Mouse (Mus musculus): ENCODE measurements around the gene Agbl1. TPM values are rescaled to one million over a fixed set of nuclear protein-coding genes. Genes with fewer than 3 reads are reported as not detected.
"Not testable (repeated sequence)": the region's sequence is repeated elsewhere in the genome, so short reads cannot be mapped to it uniquely, and the experiment has no call there.

Agbl1 gene
- polyA plus RNA-seq, 1 experiment: 0.63 TPM

DNA sequence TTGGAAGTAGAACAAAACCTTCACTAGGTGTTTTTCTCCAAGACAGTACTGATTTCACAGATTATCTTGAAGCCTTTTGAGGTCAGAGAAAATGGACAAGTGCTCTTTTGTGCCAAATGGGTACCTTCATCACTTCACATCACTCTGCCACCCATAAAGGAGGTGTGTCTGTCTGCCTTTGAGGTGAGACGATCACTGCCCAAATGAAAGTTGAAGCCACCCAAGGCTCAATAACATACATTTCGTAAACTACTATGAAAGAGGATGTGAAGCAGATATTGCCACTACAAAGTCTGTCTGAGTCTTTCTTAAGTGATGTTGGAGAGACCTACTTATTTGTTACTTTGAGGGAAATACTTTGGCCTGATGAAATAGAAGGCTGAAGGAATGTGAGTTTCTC, 4.6 kb downstream of the Agbl1 start:
- Histone ChIP-seq H3K27me3 (ENCODE audit: control insufficient read depth, insufficient read depth, low read length) (no peaks in the 10 kb centered on the region), H3K36me3 (ENCODE audit: control insufficient read depth, insufficient read depth, low read length) (no peaks in the 10 kb centered on the region), H3K4me1 (ENCODE audit: control insufficient read depth, insufficient read depth, low read length) (no peaks in the 10 kb centered on the region), H3K27ac (ENCODE audit: control insufficient read depth, insufficient read depth, low read depth, low read length) (no peak overlapping the region), H3K4me3 (ENCODE audit: control insufficient read depth, low read depth, low read length) (no peak overlapping the region)
- TF ChIP-seq CTCF (IDR thresholded peaks at IDR 0.05; ENCODE audit: control insufficient read depth, insufficient read depth, insufficient replicate concordance, low read depth, low read length) (no peak), POLR2A (IDR thresholded peaks at IDR 0.05; ENCODE audit: control insufficient read depth, low read depth, low read length) (no peak)

- Histone ChIP-seq H3K4me3 (ENCODE audit: control insufficient read depth, low read depth, low read length) (no peak overlapping the region), H3K36me3 (ENCODE audit: control insufficient read depth, insufficient read depth, low read length) (no peaks in the 10 kb centered on the region), H3K4me1 (ENCODE audit: control insufficient read depth, insufficient read depth, low read length) (no peaks in the 10 kb centered on the region), H3K27ac (ENCODE audit: control insufficient read depth, insufficient read depth, low read depth, low read length) (no peak overlapping the region), H3K27me3 (ENCODE audit: control insufficient read depth, insufficient read depth, low read length) (no peaks in the 10 kb centered on the region)
- TF ChIP-seq POLR2A (IDR thresholded peaks at IDR 0.05; ENCODE audit: control insufficient read depth, low read depth, low read length) (no peak), CTCF (IDR thresholded peaks at IDR 0.05; ENCODE audit: control insufficient read depth, insufficient read depth, insufficient replicate concordance, low read depth, low read length) (no peak)
These were observed 7.8 kb downstream of the Agbl1 start for GRCm38 (mm10) chr7:76237497-76237896.

DNA sequence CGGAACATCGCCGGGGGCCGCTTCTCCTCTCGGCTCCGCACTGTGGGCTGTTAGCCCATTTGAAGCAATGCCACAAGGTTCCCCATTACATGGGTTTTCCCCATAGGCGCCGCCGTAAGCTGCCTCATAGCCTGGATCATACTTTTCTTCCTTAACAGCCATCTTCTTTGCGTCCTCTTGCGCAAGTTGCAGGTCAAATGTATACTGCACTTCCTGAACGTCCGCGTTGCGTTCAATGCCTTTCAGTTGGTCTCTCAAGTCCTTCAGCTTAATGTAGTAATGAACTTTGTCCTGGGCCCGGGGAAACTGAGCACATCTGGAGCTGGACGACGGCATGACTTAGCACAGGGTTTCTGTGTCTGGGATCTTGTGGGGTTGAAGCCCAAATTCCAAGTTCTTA, 15.2 kb downstream of the Agbl1 start:
- not testable (repeated sequence) for H3K27me3 ChIP-seq (ENCODE audit: control insufficient read depth, insufficient read depth, low read length); H3K4me1 ChIP-seq (ENCODE audit: control insufficient read depth, insufficient read depth, low read length); H3K4me3 ChIP-seq (ENCODE audit: control insufficient read depth, low read depth, low read length); H3K36me3 ChIP-seq (ENCODE audit: control insufficient read depth, insufficient read depth, low read length); H3K27ac ChIP-seq (ENCODE audit: control insufficient read depth, insufficient read depth, low read depth, low read length)

GRCm38 (mm10) chr7:76275061-76275460, 45.4 kb downstream of the Agbl1 start:
- no peak for TF ChIP-seq POLR2A (IDR thresholded peaks at IDR 0.05; ENCODE audit: control insufficient read depth, low read depth, low read length)
- no peak for TF ChIP-seq CTCF (IDR thresholded peaks at IDR 0.05; ENCODE audit: control insufficient read depth, insufficient read depth, insufficient replicate concordance, low read depth, low read length)
- Histone ChIP-seq H3K27ac (ENCODE audit: control insufficient read depth, insufficient read depth, low read depth, low read length) (no peak overlapping the region), H3K4me1 (ENCODE audit: control insufficient read depth, insufficient read depth, low read length) (no peaks in the 10 kb centered on the region), H3K4me3 (ENCODE audit: control insufficient read depth, low read depth, low read length) (no peak overlapping the region), H3K27me3 (ENCODE audit: control insufficient read depth, insufficient read depth, low read length) (no peaks in the 10 kb centered on the region), H3K36me3 (ENCODE audit: control insufficient read depth, insufficient read depth, low read length) (no peaks in the 10 kb centered on the region)

DNA sequence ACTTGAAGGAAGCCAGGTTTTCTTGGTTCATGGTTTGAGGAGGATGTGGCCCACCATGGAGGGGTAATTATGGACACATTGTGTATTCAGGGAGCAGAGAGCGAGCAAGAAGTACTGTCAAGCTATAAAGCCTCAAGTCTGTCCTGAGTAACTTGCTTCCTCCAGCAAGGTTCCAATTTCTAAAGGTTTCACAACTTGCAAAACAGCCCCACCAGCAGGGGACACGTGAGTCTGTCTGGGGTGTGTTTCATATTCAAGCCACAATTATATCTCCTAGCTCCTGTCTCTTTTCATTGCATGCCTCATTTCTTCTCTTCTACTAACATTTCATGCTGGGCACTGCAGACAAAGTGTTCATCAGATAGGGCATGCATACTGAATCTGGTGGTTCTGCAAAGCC, 53.1 kb downstream of the Agbl1 start:
- Histone ChIP-seq H3K4me3 (ENCODE audit: control insufficient read depth, low read depth, low read length) (no peak overlapping the region), H3K4me1 (ENCODE audit: control insufficient read depth, insufficient read depth, low read length) (no peaks in the 10 kb centered on the region), H3K36me3 (ENCODE audit: control insufficient read depth, insufficient read depth, low read length) (no peaks in the 10 kb centered on the region), H3K27me3 (ENCODE audit: control insufficient read depth, insufficient read depth, low read length) (no peaks in the 10 kb centered on the region), H3K27ac (ENCODE audit: control insufficient read depth, insufficient read depth, low read depth, low read length) (no peak overlapping the region)
- no peak for TF ChIP-seq CTCF (IDR thresholded peaks at IDR 0.05; ENCODE audit: control insufficient read depth, insufficient read depth, insufficient replicate concordance, low read depth, low read length)
- TF ChIP-seq POLR2A (IDR thresholded peaks at IDR 0.05; ENCODE audit: control insufficient read depth, low read depth, low read length): no peak

DNA sequence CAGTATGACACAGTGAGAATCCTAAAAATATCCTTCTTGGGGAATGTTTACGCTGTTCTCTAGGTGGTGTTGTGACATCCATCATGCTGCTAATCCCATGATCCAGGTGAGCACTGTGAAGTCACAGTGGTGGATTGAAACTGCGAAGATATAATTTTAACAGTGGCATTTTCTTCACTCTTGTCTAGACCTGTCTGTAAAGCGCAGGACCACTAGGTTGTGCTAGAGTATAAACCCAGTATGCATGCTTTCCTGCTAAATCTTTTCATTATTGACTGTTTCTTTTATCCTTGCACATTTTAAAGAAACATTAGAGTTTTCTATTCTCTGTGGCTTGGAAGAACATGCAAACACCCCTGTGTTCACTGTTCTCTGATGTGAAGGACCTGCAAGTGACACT, 57.8 kb downstream of the Agbl1 start:
- Histone ChIP-seq H3K27me3 (ENCODE audit: control insufficient read depth, insufficient read depth, low read length) (no peaks in the 10 kb centered on the region), H3K4me1 (ENCODE audit: control insufficient read depth, insufficient read depth, low read length) (no peaks in the 10 kb centered on the region), H3K36me3 (ENCODE audit: control insufficient read depth, insufficient read depth, low read length) (no peaks in the 10 kb centered on the region), H3K4me3 (ENCODE audit: control insufficient read depth, low read depth, low read length) (no peak overlapping the region), H3K27ac (ENCODE audit: control insufficient read depth, insufficient read depth, low read depth, low read length) (no peak overlapping the region)
- no peak for TF ChIP-seq CTCF (IDR thresholded peaks at IDR 0.05; ENCODE audit: control insufficient read depth, insufficient read depth, insufficient replicate concordance, low read depth, low read length)
- TF ChIP-seq POLR2A (IDR thresholded peaks at IDR 0.05; ENCODE audit: control insufficient read depth, low read depth, low read length): no peak

- H3K4me1 ChIP-seq (ENCODE audit: control insufficient read depth, insufficient read depth, low read length): no peaks in the 10 kb centered on the region
- no peak overlapping the region for H3K27ac ChIP-seq (ENCODE audit: control insufficient read depth, insufficient read depth, low read depth, low read length)
- TF ChIP-seq POLR2A (IDR thresholded peaks at IDR 0.05; ENCODE audit: control insufficient read depth, low read depth, low read length): no peak
- H3K27me3 ChIP-seq (ENCODE audit: control insufficient read depth, insufficient read depth, low read length): no peaks in the 10 kb centered on the region
- H3K36me3 ChIP-seq (ENCODE audit: control insufficient read depth, insufficient read depth, low read length): no peaks in the 10 kb centered on the region
- H3K4me3 ChIP-seq (ENCODE audit: control insufficient read depth, low read depth, low read length): no peak overlapping the region
These were observed 92.3 kb downstream of the Agbl1 start for GRCm38 (mm10) chr7:76321866-76322553.

GRCm38 (mm10) chr7:76326091-76326490, 96.4 kb downstream of the Agbl1 start:
- TF ChIP-seq POLR2A (IDR thresholded peaks at IDR 0.05; ENCODE audit: control insufficient read depth, low read depth, low read length): no peak
- TF ChIP-seq CTCF (IDR thresholded peaks at IDR 0.05; ENCODE audit: control insufficient read depth, insufficient read depth, insufficient replicate concordance, low read depth, low read length): no peak
- no peak overlapping the region for H3K4me3 ChIP-seq (ENCODE audit: control insufficient read depth, low read depth, low read length)
- no peaks in the 10 kb centered on the region for H3K36me3 ChIP-seq (ENCODE audit: control insufficient read depth, insufficient read depth, low read length)
- H3K27ac ChIP-seq (ENCODE audit: control insufficient read depth, insufficient read depth, low read depth, low read length): no peak overlapping the region
- no peaks in the 10 kb centered on the region for H3K4me1 ChIP-seq (ENCODE audit: control insufficient read depth, insufficient read depth, low read length)
- H3K27me3 ChIP-seq (ENCODE audit: control insufficient read depth, insufficient read depth, low read length): no peaks in the 10 kb centered on the region

Data from testis, adult 2 months (tissue).